Mouse (Mus musculus) ES-Bruce4 (cell line): Measurements from ENCODE around the gene Zmynd11.

Experiments used
- CTCF ChIP-seq: IDR thresholded peaks from one replicate; pipeline ENCODE4 v1.8.1; 2011; ENCODE audit warnings: low read depth, low read length
- POLR2A ChIP-seq: IDR thresholded peaks from one replicate; pipeline ENCODE4 v1.8.1; 2011; ENCODE audit warnings: low read length; ENCODE audit not compliant: insufficient read depth

- no peak for TF ChIP-seq CTCF
- TF ChIP-seq POLR2A: no peak
These were observed 52.7 kb downstream of the Zmynd11 start for GRCm38 (mm10) chr13:9712409-9712808.
